Mouse (Mus musculus): ENCODE measurements at regions not wholly inside any gene's neighbourhood (a gene's known extent, or its start where the extent isn't known, plus 50 kb on each side); places are given as distances from the start of the nearest gene placed in this dataset.

DNA sequence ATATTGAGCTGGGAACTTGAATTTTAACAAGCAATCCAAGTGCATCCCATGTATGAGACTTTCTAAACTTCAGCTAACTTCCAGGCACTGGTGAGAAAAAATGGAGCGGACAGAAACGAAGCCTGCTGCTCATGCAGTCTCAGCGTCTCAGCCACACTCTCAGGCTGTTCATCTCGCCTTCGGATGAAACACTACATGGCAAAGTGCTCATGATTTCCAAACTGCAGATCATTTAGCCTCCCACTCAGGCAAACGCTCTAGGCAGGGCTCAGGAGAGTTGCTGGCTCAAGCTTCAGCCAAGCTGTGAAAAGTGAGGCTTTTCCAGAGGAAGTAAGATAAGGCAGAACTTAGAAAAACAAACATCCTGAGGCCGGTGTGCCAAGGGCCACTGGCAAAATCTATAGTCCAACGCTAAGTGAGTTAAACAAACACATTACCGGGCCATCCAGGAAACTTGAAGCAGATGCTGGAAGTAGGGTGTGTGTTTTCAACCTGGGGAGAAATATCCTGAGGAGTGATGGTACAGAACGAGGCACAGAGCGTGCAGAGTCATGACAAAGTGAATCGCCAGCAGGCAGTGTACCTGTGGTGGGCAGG, 330.7 kb upstream of the Adamts9 start:
- Histone ChIP-seq H3K9ac (ENCODE audit: control insufficient read depth, low read depth, low read length, poor library complexity, severe bottlenecking) (no peak overlapping the region), H3K36me3 (ENCODE audit: control insufficient read depth in 1 of 2, insufficient read depth in 2 of 2, low read length in 2 of 2) (no peaks in the 10 kb centered on the region), H3K4me1 (ENCODE audit: control insufficient read depth in 1 of 2, insufficient read depth in 2 of 2, low read length in 2 of 2) (no peaks in the 10 kb centered on the region), H3K79me2 (ENCODE audit: control insufficient read depth, insufficient read depth, low read length, poor library complexity) (no peaks in the 10 kb centered on the region), H3K9me3 (replicated peaks; ENCODE audit: insufficient read depth, low read length) (no peaks in the 10 kb centered on the region), H3K27me3 (ENCODE audit: control insufficient read depth in 1 of 2, insufficient read depth in 2 of 2, low read length in 2 of 2) (no peaks in the 10 kb centered on the region), H3K4me3 (ENCODE audit: control insufficient read depth in 1 of 2, insufficient read depth in 1 of 2, low read depth in 2 of 2, low read length in 2 of 2) (no peak overlapping the region), H3K27ac (ENCODE audit: control insufficient read depth, low read depth, low read length) (no peak overlapping the region)
- no peak for DNase-seq (ENCODE audit: low read depth, low spot score)
- TF ChIP-seq KAT2A (conservative IDR thresholded peaks at IDR 0.05; ENCODE audit: low read depth, low read length) (no peak), JUND (IDR thresholded peaks at IDR 0.05; ENCODE audit: low read depth, low read length) (no peak), CHD2 (IDR thresholded peaks at IDR 0.05; ENCODE audit: low read length) (no peak), HCFC1 (IDR thresholded peaks at IDR 0.05; ENCODE audit: low read depth, low read length) (no peak), USF1 (IDR thresholded peaks at IDR 0.05; ENCODE audit: low read depth, low read length) (no peak), USF2 (IDR thresholded peaks at IDR 0.05; ENCODE audit: borderline replicate concordance in 1 of 2, insufficient read depth in 1 of 2, low read depth in 1 of 2, low read length in 2 of 2) (no peak), MAFK (IDR thresholded peaks at IDR 0.05; ENCODE audit: borderline replicate concordance, low read depth, low read length) (no peak), MAZ (IDR thresholded peaks at IDR 0.05; ENCODE audit: low read depth, low read length) (no peak), SMC3 (IDR thresholded peaks at IDR 0.05; ENCODE audit: low read depth, low read length) (no peak), TAL1 (IDR thresholded peaks at IDR 0.05; ENCODE audit: low read length) (no peak), MYC (IDR thresholded peaks at IDR 0.05; ENCODE audit: low read depth, low read length) (no peak), POLR2AphosphoS5 (IDR thresholded peaks at IDR 0.05; ENCODE audit: borderline replicate concordance, low read depth, low read length) (no peak), CTCF (IDR thresholded peaks at IDR 0.05 in 2 of 3, conservative IDR thresholded peaks at IDR 0.05 in 1 of 3; ENCODE audit: control insufficient read depth in 1 of 3, insufficient read depth in 1 of 3, low read depth in 2 of 3, low read length in 3 of 3, poor library complexity in 1 of 3, severe bottlenecking in 1 of 3) (no peak), POLR2AphosphoS2 (IDR thresholded peaks at IDR 0.05; ENCODE audit: low read length) (no peak), NELFE (IDR thresholded peaks at IDR 0.05; ENCODE audit: low read depth, low read length) (no peak), CHD1 (IDR thresholded peaks at IDR 0.05; ENCODE audit: low read depth, low read length) (no peak)

GRCm38 (mm10) chr6:93272206-93272605, 328.9 kb upstream of the Adamts9 start:
- Histone ChIP-seq H3K9me3 (replicated peaks; ENCODE audit: insufficient read depth, low read length) (no peaks in the 10 kb centered on the region), H3K4me3 (ENCODE audit: control insufficient read depth in 1 of 2, insufficient read depth in 1 of 2, low read depth in 2 of 2, low read length in 2 of 2) (no peak overlapping the region), H3K4me1 (ENCODE audit: control insufficient read depth in 1 of 2, insufficient read depth in 2 of 2, low read length in 2 of 2) (no peaks in the 10 kb centered on the region), H3K27ac (ENCODE audit: control insufficient read depth, low read depth, low read length) (no peak overlapping the region), H3K9ac (ENCODE audit: control insufficient read depth, low read depth, low read length, poor library complexity, severe bottlenecking) (no peak overlapping the region), H3K27me3 (ENCODE audit: control insufficient read depth in 1 of 2, insufficient read depth in 2 of 2, low read length in 2 of 2) (no peaks in the 10 kb centered on the region), H3K79me2 (ENCODE audit: control insufficient read depth, insufficient read depth, low read length, poor library complexity) (no peaks in the 10 kb centered on the region), H3K36me3 (ENCODE audit: control insufficient read depth in 1 of 2, insufficient read depth in 2 of 2, low read length in 2 of 2) (no peaks in the 10 kb centered on the region)
- no peak for DNase-seq (ENCODE audit: low read depth, low spot score)
- TF ChIP-seq POLR2A (IDR thresholded peaks at IDR 0.05; ENCODE audit: control insufficient read depth in 1 of 2, insufficient read depth in 1 of 2, low read depth in 1 of 2, low read length in 2 of 2, poor library complexity in 1 of 2) (no peak), RAD21 (IDR thresholded peaks at IDR 0.05; ENCODE audit: low read depth, low read length) (no peak), RCOR1 (IDR thresholded peaks at IDR 0.05; ENCODE audit: low read depth, low read length) (no peak), MEF2A (IDR thresholded peaks at IDR 0.05; ENCODE audit: extremely low read depth, insufficient replicate concordance, low read depth, low read length, poor library complexity, severe bottlenecking) (no peak), SIN3A (IDR thresholded peaks at IDR 0.05; ENCODE audit: low read length) (no peak)
